Mouse (Mus musculus): ENCODE measurements around the gene Dlgap3.

Gene Dlgap3

GRCm38 (mm10) chr4:127168914-127169345 is at the start of gene Dlgap3:
Gene Dlgap3, plus strand, starts transcription at chr4:127169204.
- DNase-seq, result peak; percentile 6

- DNase-seq, result no peak
Observed at GRCm38 (mm10) chr4:127123391-127123790, 45.6 kb upstream of the Dlgap3 start, which contains the start of gene Tmem35b. Gene Tmem35b, plus strand, starts transcription at chr4:127123691.

GRCm38 (mm10) chr4:127124331-127124730 is 44.7 kb upstream of the Dlgap3 start:
- DNase-seq, result no peak

GRCm38 (mm10) chr4:127125834-127126463 is 43.1 kb upstream of the Dlgap3 start:
- peak; percentile 94 for DNase-seq

- DNase-seq, result no peak
Observed at GRCm38 (mm10) chr4:127134687-127135086, 34.3 kb upstream of the Dlgap3 start.

DNA sequence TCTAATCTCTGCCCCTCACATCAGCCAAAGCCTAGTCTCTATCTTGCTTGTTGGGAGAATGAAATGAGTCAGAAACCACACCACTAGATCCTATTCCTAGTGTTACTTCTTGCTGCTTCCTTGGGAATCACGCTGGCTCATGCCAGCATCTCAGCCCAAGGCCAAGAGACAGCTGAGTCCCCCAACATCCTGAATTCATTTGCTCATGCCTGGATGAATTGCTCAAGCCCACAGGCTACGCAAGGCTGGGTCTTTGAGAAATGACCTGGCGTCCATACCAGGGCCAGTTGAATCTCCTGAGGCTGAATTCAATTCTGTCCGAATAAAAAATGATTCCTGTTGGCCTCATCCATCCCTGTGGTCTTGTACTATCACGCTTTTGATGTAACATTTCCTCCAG is 31.4 kb upstream of the Dlgap3 start:
- no peak for DNase-seq

DNA sequence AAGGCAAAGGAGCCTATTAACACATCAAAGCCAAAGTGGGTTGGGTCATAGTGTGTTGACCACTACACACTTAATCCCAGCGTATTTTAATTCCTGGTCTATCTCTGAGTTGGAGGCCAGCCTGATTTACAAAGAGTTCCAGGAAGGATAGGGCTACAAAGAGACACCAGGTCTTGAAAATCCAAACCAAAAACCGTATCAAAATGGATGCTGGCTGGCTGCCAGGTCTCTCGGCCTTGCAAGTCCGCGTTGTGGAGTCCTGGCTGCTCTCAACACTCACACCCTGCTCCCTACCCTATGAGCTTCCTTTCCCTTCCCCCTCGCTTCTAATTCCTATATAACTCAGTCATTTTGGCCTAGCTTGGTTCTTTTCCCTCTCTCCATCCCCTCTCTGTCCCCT is 30.5 kb upstream of the Dlgap3 start:
- DNase-seq, result no peak

GRCm38 (mm10) chr4:127150031-127150430 is 19.0 kb upstream of the Dlgap3 start:
- no peak for DNase-seq

- DNase-seq, result no peak
Observed at GRCm38 (mm10) chr4:127153345-127153744, 15.7 kb upstream of the Dlgap3 start.

- DNase-seq, result no peak
Observed at GRCm38 (mm10) chr4:127155757-127156156, 13.2 kb upstream of the Dlgap3 start.

- DNase-seq, result no peak
Observed at GRCm38 (mm10) chr4:127157746-127158145, 11.3 kb upstream of the Dlgap3 start.

GRCm38 (mm10) chr4:127163926-127164325 is 5.1 kb upstream of the Dlgap3 start:
- DNase-seq, result no peak

- DNase-seq, result no peak
Observed at GRCm38 (mm10) chr4:127167096-127167495, 1.9 kb upstream of the Dlgap3 start.

- DNase-seq, result no peak
Observed at GRCm38 (mm10) chr4:127167731-127168130, 1.3 kb upstream of the Dlgap3 start.

DNA sequence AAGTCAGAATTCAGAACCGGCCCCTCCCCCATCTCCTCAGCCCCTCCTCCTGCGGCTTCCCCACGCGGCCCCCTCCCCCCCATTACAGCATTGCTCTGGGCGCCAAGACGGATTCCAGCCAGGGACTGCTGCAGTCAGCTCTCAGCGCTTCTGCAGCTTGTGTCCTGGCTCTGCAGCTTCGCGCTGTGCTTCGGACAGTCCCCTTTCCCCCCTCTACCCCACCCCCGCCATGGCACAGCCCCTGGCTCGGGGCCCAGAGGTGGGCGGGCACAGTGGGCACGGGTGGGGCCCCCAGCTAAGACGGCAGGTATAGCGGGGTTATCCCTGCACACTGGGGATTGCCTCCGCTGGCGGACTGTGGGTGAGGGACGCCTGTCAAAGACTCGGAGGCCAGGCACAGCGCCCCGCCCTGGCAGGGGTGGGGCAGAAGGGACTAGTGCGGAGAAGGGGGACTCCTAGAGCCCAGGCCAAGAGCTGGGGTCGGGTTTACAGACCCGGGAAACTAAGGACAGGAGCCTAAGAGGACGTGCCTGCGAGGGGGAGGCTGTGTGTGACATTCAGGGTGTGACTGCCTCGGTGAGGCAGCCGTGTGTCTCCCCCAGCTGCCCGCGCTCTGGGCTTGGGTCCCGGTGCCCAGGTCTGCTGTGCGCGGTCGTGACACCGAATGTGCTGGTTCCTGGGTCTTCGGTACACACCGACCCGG is 642 bp upstream of the Dlgap3 start:
- DNase-seq, result peak; percentile 13

DNA sequence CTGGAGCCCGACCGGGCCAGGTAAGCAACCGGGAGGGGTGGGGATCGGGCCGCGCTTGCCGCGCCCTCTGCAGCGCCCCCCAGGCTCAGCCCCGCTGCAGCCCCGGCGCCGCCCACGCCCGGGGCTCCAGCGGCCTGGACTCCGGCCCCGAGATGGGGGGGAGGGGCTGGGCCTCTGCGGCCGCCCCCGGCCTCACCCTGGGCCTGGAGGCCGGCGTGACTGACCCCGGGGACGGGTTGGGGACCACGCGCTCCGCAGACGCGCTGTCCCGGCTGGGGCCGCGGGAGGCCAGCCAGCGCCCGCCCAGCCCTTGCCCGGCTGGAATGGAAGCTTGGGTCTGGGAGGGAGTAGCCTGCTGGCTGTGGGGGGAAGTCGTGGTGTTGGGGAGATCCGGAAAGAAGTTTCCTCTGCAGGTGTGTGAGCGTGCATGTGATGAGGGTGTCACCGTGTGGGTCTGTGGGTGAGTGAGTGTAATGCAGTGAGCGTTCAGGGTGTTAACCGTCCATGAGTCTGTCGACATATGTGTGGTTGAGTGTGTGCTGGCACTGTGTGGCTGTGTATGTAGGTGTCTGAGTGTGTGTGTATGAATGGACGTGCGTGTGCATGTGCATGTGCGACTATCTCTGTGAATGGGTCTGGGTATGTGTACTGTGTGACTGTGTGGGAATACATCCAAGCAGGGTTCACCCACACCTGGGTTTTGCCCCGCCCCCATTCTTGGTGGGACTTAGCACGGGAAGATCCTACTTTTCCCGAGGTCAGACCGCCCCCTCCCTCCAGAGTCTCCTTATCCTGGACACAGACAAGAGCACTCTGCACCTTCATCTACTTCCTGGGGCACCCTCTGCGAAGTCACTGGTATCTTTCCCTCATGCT is 580 bp downstream of the Dlgap3 start:
- no peak for DNase-seq

- no peak for DNase-seq
Observed at GRCm38 (mm10) chr4:127170866-127171265, 1.9 kb downstream of the Dlgap3 start.

DNA sequence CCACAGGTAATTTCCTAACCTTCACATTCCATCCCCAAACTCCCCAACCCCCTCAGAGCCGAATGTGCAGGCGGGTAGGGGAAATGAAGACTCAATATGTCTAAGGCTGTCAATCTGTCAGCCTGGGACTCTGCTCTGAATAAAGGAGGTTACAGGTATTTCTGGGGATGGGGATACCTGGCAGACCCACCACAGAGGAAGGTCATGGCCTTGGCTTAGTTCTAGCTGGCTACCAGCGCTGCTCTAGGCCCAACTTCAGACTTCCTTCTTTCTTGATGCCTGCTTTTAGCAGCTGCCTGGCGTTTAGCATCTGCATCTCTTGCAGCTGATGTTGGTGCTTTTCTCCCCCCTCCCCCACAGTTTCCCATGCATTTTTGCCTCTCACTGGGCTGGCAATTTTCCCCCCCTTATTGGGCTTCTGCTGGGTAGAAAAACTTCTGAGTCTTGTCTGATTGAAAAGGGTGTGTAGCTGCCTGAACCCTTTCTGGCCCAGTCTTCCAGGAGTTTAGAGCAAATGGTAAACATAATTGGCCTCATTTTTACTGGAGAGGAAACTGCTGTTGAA is 2.4 kb downstream of the Dlgap3 start:
- no peak for DNase-seq

DNA sequence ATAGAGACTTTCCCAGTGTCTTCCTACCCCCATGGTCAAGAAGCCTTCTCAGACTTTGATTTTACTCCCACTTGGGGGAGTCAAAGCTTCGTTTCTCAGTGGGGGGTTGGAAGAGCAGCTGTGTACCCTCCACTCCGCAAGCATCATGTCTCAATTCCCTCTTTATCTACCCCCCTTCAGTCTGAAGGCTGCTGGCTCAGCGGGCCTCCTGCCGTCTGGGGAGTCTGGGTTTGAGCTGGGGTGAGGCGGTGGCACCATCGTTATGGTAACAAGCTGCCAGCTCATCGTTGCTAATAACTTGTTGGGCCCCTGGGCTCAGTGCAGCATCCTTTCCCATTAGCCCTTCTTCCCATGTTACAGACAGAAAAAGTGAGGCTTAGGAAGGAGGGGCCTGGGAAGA is 3.1 kb downstream of the Dlgap3 start:
- DNase-seq, result no peak

DNA sequence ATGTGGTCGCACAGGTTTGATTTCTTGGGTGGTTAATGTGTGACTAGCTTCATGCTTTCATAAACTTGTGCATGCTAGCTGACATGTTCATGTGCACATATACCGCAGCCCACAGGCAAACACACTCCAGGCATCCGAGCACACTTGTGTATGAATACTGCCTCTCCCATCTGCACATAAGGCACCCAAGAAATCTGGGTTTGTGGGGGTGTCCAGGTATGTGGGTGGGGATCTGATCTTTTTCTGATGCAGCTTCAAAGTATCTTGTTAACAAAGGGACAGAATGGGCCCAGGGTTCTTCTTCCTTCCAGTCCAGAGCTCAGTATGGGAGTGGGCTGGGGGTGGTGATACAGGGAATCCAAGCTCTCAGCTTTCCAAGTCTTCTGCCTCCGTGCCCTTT is 3.6 kb downstream of the Dlgap3 start:
- DNase-seq, result no peak

DNA sequence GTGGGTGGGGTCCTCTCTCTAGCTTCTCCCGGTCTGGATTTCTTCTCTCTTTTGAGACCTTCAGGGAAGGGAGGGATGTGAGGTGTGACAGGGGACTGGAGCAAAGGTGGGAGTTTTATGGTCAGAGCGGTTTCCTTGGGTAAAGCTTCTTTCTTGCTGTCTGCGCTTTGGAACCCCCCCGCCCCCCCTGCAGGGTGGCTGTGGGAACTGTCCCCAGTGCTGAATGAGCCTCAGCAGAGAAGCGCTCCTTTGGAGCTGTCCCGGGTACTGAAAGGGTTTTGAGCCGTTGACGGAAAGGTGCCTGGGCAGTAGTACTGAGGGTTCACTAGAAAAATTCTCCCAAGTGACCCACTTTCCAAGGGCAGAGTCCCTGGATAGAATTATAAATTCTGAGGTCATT is 4.5 kb downstream of the Dlgap3 start:
- DNase-seq, result peak; percentile 65

DNA sequence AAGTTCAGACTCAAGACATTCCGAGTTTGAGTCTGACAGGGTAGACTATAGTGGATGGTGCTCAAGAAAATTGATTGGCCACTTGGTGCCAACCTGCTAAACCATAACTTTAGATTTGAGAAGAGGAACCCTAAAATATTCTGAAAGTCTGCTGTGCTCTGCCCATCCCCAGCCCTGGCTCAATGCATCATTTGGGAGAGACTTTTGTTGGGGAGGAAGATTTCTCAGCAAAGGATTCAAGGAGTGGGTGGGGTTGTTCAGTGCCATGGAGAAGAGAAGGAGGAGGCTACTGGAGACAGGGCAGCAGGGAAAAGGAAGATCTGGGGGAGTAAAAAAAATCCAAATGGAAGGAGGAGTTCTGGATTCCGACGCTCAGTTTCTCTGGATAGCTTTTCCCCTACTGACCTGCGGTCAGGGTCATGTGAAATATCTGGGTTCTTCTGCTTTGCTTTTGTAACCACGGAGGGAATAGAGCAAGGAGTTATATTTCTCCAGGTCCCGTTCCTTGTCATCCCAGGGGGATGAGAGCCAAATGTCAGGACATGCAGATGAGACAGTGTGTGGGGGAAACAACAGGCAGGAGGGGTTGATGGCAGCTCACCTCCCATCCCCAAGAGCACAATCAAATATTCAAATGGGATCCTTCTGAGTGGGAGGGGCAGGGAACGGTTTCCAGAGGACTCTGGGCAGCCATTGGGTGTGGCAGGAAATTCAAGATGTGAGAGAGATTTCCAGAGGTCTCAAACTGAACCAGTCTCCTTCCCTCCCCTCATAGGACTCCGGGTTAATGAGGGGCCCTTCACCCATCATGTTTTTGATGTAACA is 5.3 kb downstream of the Dlgap3 start:
- no peak for DNase-seq
